Mouse (Mus musculus) hindbrain, embryonic 14.5 days (tissue): Measurements from ENCODE around the gene Mbd4. TPM values are rescaled to one million over a fixed set of nuclear protein-coding genes. Genes with fewer than 3 reads are reported as not detected.
"Not testable (repeated sequence)": the region's sequence is repeated elsewhere in the genome, so short reads cannot be mapped to it uniquely, and the experiment has no call there.

ENCODE experiments used
- ATAC-seq: fragments of 200-750 bp; cut with Nextera tagmentation; 2 replicates; pipeline ENCODE4 v1.8.0; 2017; ENCODE audit warnings: moderate number of reproducible peaks, mild to moderate bottlenecking, moderate TSS enrichment, moderate library complexity; ENCODE audit not compliant: low FRiP score
- DNase-seq: peaks from one replicate; pipeline ENCODE4 v3.0.0-alpha.2; 2015; ENCODE audit warnings: low spot score
- H3K27ac ChIP-seq: fragments of 300-500 bp; sonication (generic); 2 replicates; pipeline ENCODE4 v1.5.1; 2014; ENCODE audit warnings: mild to moderate bottlenecking, moderate library complexity
- H3K27me3 ChIP-seq: fragments of 300-500 bp; sonication (generic); 2 replicates; pipeline ENCODE4 v1.6.1; 2014; ENCODE audit warnings: mild to moderate bottlenecking, low read length, mixed read lengths; ENCODE audit not compliant: control insufficient read depth, insufficient read depth
- H3K36me3 ChIP-seq: fragments of 300-500 bp; sonication (generic); replicated peaks from 2 replicates; pipeline ENCODE4 v1.6.1; 2014; ENCODE audit not compliant: control insufficient read depth, insufficient read depth
- H3K4me1 ChIP-seq: fragments of 300-500 bp; sonication (generic); replicated peaks from 2 replicates; pipeline ENCODE4 v1.6.1; 2014; ENCODE audit warnings: antibody characterized with exemption, low read length, mixed read lengths; ENCODE audit not compliant: control insufficient read depth, insufficient read depth
- H3K4me2 ChIP-seq: fragments of 300-500 bp; sonication (generic); replicated peaks from 2 replicates; pipeline ENCODE4 v1.6.1; 2014; ENCODE audit warnings: mild to moderate bottlenecking, moderate library complexity
- H3K4me3 ChIP-seq: fragments of 300-500 bp; sonication (generic); replicated peaks from 2 replicates; pipeline ENCODE4 v1.5.1; 2014; ENCODE audit warnings: mild to moderate bottlenecking, low read length
- H3K9ac ChIP-seq: fragments of 300-500 bp; sonication (generic); 2 replicates; pipeline ENCODE4 v1.6.1; 2014
- H3K9me3 ChIP-seq: fragments of 300-500 bp; sonication (generic); 2 replicates; pipeline ENCODE4 v1.6.1; 2016; ENCODE audit warnings: low read length; ENCODE audit not compliant: control insufficient read depth
- WGBS: fragments of 180-500 bp; shearing (Covaris S2); extraction: QIAGEN DNeasy Blood & Tissue Kit; methylation state at CpG from one replicate; pipeline ENCODE4 v1.1.7; 2014; 5-methylcytosine and 5-hydroxymethylcytosine counted together
- polyA plus RNA-seq: library from polyadenylated mRNA; unstranded; fragments of >200 nt; fragmentation: Nextera tagmentation; extraction: Ambion mirVana; gene quantifications from 2 replicates; pipeline ENCODE4 v1.2.1, GENCODE M21; 2014

Gene Mbd4
- polyA plus RNA-seq, 1 experiment from 2014 or later: 7.1 TPM

GRCm38 (mm10) chr6:115891061-115891460 is 37.9 kb upstream of the Mbd4 start:
- DNase-seq: no peak
- H3K4me2 ChIP-seq: no peak overlapping the region
- no peak overlapping the region for H3K9ac ChIP-seq
- H3K9me3 ChIP-seq: no peaks in the 10 kb centered on the region
- peaks cover 18% of the 10 kb centered on the region for H3K4me1 ChIP-seq
- no peak overlapping the region for H3K27ac ChIP-seq
- 44% methylated on average over 6 of the region's 6 CpGs for WGBS
- H3K4me3 ChIP-seq: no peak overlapping the region
- no peaks in the 10 kb centered on the region for H3K27me3 ChIP-seq
- ATAC-seq: no peak
- H3K36me3 ChIP-seq: peaks cover 50% of the 10 kb centered on the region

GRCm38 (mm10) chr6:115890601-115891000 is 37.4 kb upstream of the Mbd4 start:
- 85% methylated on average over 8 of the region's 8 CpGs for WGBS

GRCm38 (mm10) chr6:115888296-115888695 is 35.1 kb upstream of the Mbd4 start:
- Histone ChIP-seq H3K4me3 (no peak overlapping the region), H3K36me3 (peaks cover 50% of the 10 kb centered on the region), H3K4me1 (peaks cover 18% of the 10 kb centered on the region), H3K9ac (no peak overlapping the region), H3K4me2 (no peak overlapping the region), H3K27me3 (no peaks in the 10 kb centered on the region), H3K27ac (no peak overlapping the region), H3K9me3 (no peaks in the 10 kb centered on the region)
- ATAC-seq (no peak), DNase-seq (no peak)
- WGBS: 96% methylated on average over 3 of the region's 3 CpGs

More at GRCm38 (mm10) chr6:115890601-115891000, 37.4 kb upstream of the Mbd4 start:
- H3K4me3 ChIP-seq: no peak overlapping the region
- H3K36me3 ChIP-seq: peaks cover 47% of the 10 kb centered on the region
- H3K4me2 ChIP-seq: no peak overlapping the region
- H3K9ac ChIP-seq: no peak overlapping the region
- no peak for ATAC-seq
- H3K4me1 ChIP-seq: peaks cover 18% of the 10 kb centered on the region
- H3K27ac ChIP-seq: 0 out of 2 replicates have a peak overlapping the region, but pooled peaks have one; percentile 20
- H3K9me3 ChIP-seq: no peaks in the 10 kb centered on the region
- H3K27me3 ChIP-seq: no peaks in the 10 kb centered on the region
- DNase-seq: no peak

- no peak for ATAC-seq
- WGBS: 77% methylated on average over 4 of the region's 4 CpGs
These were observed 33.7 kb upstream of the Mbd4 start for GRCm38 (mm10) chr6:115886894-115887293.

GRCm38 (mm10) chr6:115884018-115884417 is 30.8 kb upstream of the Mbd4 start:
- no peak for ATAC-seq
- Histone ChIP-seq H3K36me3 (peaks cover 65% of the 10 kb centered on the region), H3K9ac (no peak overlapping the region), H3K4me3 (no peak overlapping the region), H3K4me1 (no peaks in the 10 kb centered on the region), H3K27me3 (no peaks in the 10 kb centered on the region), H3K9me3 (no peaks in the 10 kb centered on the region), H3K27ac (no peak overlapping the region), H3K4me2 (no peak overlapping the region)
- no peak for DNase-seq

More at GRCm38 (mm10) chr6:115886894-115887293, 33.7 kb upstream of the Mbd4 start:
- H3K4me3 ChIP-seq: no peak overlapping the region
- peaks cover 14% of the 10 kb centered on the region for H3K4me1 ChIP-seq
- H3K9ac ChIP-seq: no peak overlapping the region
- no peak overlapping the region for H3K27ac ChIP-seq
- H3K4me2 ChIP-seq: no peak overlapping the region
- DNase-seq: no peak
- H3K27me3 ChIP-seq: no peaks in the 10 kb centered on the region
- no peaks in the 10 kb centered on the region for H3K9me3 ChIP-seq
- peaks cover 56% of the 10 kb centered on the region for H3K36me3 ChIP-seq

GRCm38 (mm10) chr6:115880751-115881150 is 27.6 kb upstream of the Mbd4 start:
- Histone ChIP-seq H3K9me3 (no peaks in the 10 kb centered on the region), H3K4me1 (no peaks in the 10 kb centered on the region), H3K27me3 (no peaks in the 10 kb centered on the region), H3K27ac (no peak overlapping the region), H3K4me2 (no peak overlapping the region), H3K9ac (no peak overlapping the region), H3K4me3 (no peak overlapping the region), H3K36me3 (peaks cover 70% of the 10 kb centered on the region)
- DNase-seq: no peak
- ATAC-seq: no peak
- WGBS: 85% methylated on average over 8 of the region's 8 CpGs

GRCm38 (mm10) chr6:115879736-115880135 is 26.6 kb upstream of the Mbd4 start:
- Histone ChIP-seq H3K9ac (no peak overlapping the region), H3K36me3 (peaks cover 71% of the 10 kb centered on the region), H3K4me3 (no peak overlapping the region), H3K4me2 (no peak overlapping the region), H3K27me3 (no peaks in the 10 kb centered on the region), H3K9me3 (no peaks in the 10 kb centered on the region), H3K27ac (no peak overlapping the region), H3K4me1 (no peaks in the 10 kb centered on the region)
- DNase-seq (no peak), ATAC-seq (no peak)
- 84% methylated on average over 6 of the region's 6 CpGs for WGBS

GRCm38 (mm10) chr6:115878694-115879093 is 25.5 kb upstream of the Mbd4 start:
- Histone ChIP-seq H3K4me2 (no peak overlapping the region), H3K36me3 (peaks cover 63% of the 10 kb centered on the region), H3K4me3 (no peak overlapping the region), H3K9me3 (no peaks in the 10 kb centered on the region), H3K9ac (no peak overlapping the region), H3K27ac (no peak overlapping the region), H3K27me3 (no peaks in the 10 kb centered on the region), H3K4me1 (no peaks in the 10 kb centered on the region)
- DNase-seq (no peak), ATAC-seq (no peak)
- WGBS: 84% methylated on average over 6 of the region's 6 CpGs

GRCm38 (mm10) chr6:115877239-115877638 is 24.1 kb upstream of the Mbd4 start:
- Histone ChIP-seq H3K27ac (no peak overlapping the region), H3K4me3 (no peak overlapping the region), H3K4me1 (no peaks in the 10 kb centered on the region), H3K9me3 (no peaks in the 10 kb centered on the region), H3K36me3 (peaks cover 54% of the 10 kb centered on the region), H3K9ac (no peak overlapping the region), H3K27me3 (no peaks in the 10 kb centered on the region), H3K4me2 (no peak overlapping the region)
- DNase-seq (no peak), ATAC-seq (no peak)
- 95% methylated on average over 2 of the region's 2 CpGs for WGBS

GRCm38 (mm10) chr6:115871318-115871717 is 18.1 kb upstream of the Mbd4 start:
- peaks cover 11% of the 10 kb centered on the region; the same call in 1 of the 2 replicates for H3K36me3 ChIP-seq
- H3K9ac ChIP-seq, H3K4me2 ChIP-seq, ATAC-seq, H3K27ac ChIP-seq, H3K4me1 ChIP-seq, H3K9me3 ChIP-seq, DNase-seq, H3K4me3 ChIP-seq, H3K27me3 ChIP-seq: not testable (repeated sequence)
- WGBS: no CpG with 5 or more reads among the region's 3 CpGs
